Mouse (Mus musculus) neural tube, embryonic 11.5 days (tissue): ENCODE measurements around the gene Mpo. TPM values are rescaled to one million over a fixed set of nuclear protein-coding genes. Genes with fewer than 3 reads are reported as not detected.

Experiments used
- ATAC-seq: fragments of 200-750 bp; cut with Nextera tagmentation; 2 replicates; pipeline ENCODE4 v1.8.0; 2017; ENCODE audit warnings: moderate number of reproducible peaks, mild to moderate bottlenecking, moderate TSS enrichment, moderate library complexity; ENCODE audit not compliant: insufficient read depth, low FRiP score, low TSS enrichment
- DNase-seq: peaks from one replicate; pipeline ENCODE4 v3.0.0-alpha.2; 2015; ENCODE audit warnings: low spot score
- H3K27ac ChIP-seq: fragments of 300-500 bp; sonication (generic); 2 replicates; pipeline ENCODE4 v1.5.1; 2014; ENCODE audit warnings: low read depth, mild to moderate bottlenecking, low read length
- H3K27me3 ChIP-seq: fragments of 300-500 bp; sonication (generic); 2 replicates; pipeline ENCODE4 v1.6.1; 2014; ENCODE audit warnings: mild to moderate bottlenecking, low read length, mixed read lengths; ENCODE audit not compliant: control insufficient read depth, insufficient read depth
- H3K36me3 ChIP-seq: fragments of 300-500 bp; sonication (generic); 2 replicates; pipeline ENCODE4 v1.6.1; 2014; ENCODE audit warnings: mild to moderate bottlenecking, low read length, moderate library complexity, mixed read lengths; ENCODE audit not compliant: control insufficient read depth, insufficient read depth
- H3K4me1 ChIP-seq: fragments of 300-500 bp; sonication (generic); 2 replicates; pipeline ENCODE4 v1.6.1; 2014; ENCODE audit warnings: low read length, mixed read lengths; ENCODE audit not compliant: control insufficient read depth, insufficient read depth
- H3K4me2 ChIP-seq: fragments of 300-500 bp; sonication (generic); 2 replicates; pipeline ENCODE4 v1.6.1; 2014; ENCODE audit warnings: low read depth, mild to moderate bottlenecking, moderate library complexity
- H3K4me3 ChIP-seq: fragments of 300-500 bp; sonication (generic); 2 replicates; pipeline ENCODE4 v1.5.1; 2014; ENCODE audit warnings: low read depth, low read length
- H3K9ac ChIP-seq: fragments of 300-500 bp; sonication (generic); 2 replicates; pipeline ENCODE4 v1.6.1; 2014; ENCODE audit warnings: mild to moderate bottlenecking, low read length
- H3K9me3 ChIP-seq: fragments of 300-500 bp; sonication (generic); 2 replicates; pipeline ENCODE4 v1.6.1; 2016; ENCODE audit warnings: low read length; ENCODE audit not compliant: control insufficient read depth
- WGBS: fragments of 180-500 bp; shearing (Covaris S2); extraction: QIAGEN DNeasy Blood & Tissue Kit; methylation state at CpG from one replicate; pipeline ENCODE4 v1.1.7; 2014; 5-methylcytosine and 5-hydroxymethylcytosine counted together
- polyA plus RNA-seq: library from polyadenylated mRNA; unstranded; fragments of >200 nt; fragmentation: Nextera tagmentation; extraction: Ambion mirVana; gene quantifications from 2 replicates; pipeline ENCODE4 v1.2.1, GENCODE M21; 2014

The Mpo gene
- polyA plus RNA-seq, 1 experiment from 2014 or later = 7.7 TPM

GRCm38 (mm10) chr11:87778100-87778765 is 15.1 kb upstream of the Mpo start:
- ATAC-seq (peak; percentile 65; the same call in 1 of the 2 replicates), DNase-seq (peak; percentile 75)
- no peaks in the 10 kb centered on the region for H3K36me3 ChIP-seq
- WGBS = 9% methylated on average over 30 of the region's 32 CpGs
- no peaks in the 10 kb centered on the region for H3K9me3 ChIP-seq
- peak overlapping the region; percentile 20 for H3K4me3 ChIP-seq
- peaks cover 3% of the 10 kb centered on the region; the same call in 1 of the 2 replicates for H3K4me1 ChIP-seq
- peak overlapping the region; percentile 46 for H3K4me2 ChIP-seq
- H3K9ac ChIP-seq = peak overlapping the region; percentile 62
- H3K27me3 ChIP-seq = peaks cover 2% of the 10 kb centered on the region; the same call in 1 of the 2 replicates
- no peak overlapping the region for H3K27ac ChIP-seq

GRCm38 (mm10) chr11:87778915-87779314 is 14.5 kb upstream of the Mpo start:
- Histone ChIP-seq H3K27ac (no peak overlapping the region), H3K4me3 (no peak overlapping the region), H3K4me1 (peaks cover 3% of the 10 kb centered on the region; the same call in 1 of the 2 replicates), H3K27me3 (peaks cover 2% of the 10 kb centered on the region; the same call in 1 of the 2 replicates), H3K4me2 (peak overlapping the region; percentile 46), H3K9ac (no peak overlapping the region; the same call in 1 of the 2 replicates), H3K36me3 (no peaks in the 10 kb centered on the region), H3K9me3 (no peaks in the 10 kb centered on the region)
- DNase-seq (no peak), ATAC-seq (no peak)
- 39% methylated on average over 12 of the region's 12 CpGs for whole genome bisulfite sequencing

GRCm38 (mm10) chr11:87779392-87779791 is 14.0 kb upstream of the Mpo start:
- no peak overlapping the region for H3K9ac ChIP-seq
- 77% methylated on average over 4 of the region's 4 CpGs for WGBS
- no peaks in the 10 kb centered on the region for H3K36me3 ChIP-seq
- no peak overlapping the region for H3K4me3 ChIP-seq
- H3K27me3 ChIP-seq = peaks cover 2% of the 10 kb centered on the region; the same call in 1 of the 2 replicates
- no peaks in the 10 kb centered on the region for H3K9me3 ChIP-seq
- peaks cover 3% of the 10 kb centered on the region; the same call in 1 of the 2 replicates for H3K4me1 ChIP-seq
- ATAC-seq (no peak), DNase-seq (no peak)
- no peak overlapping the region for H3K27ac ChIP-seq
- H3K4me2 ChIP-seq = no peak overlapping the region

GRCm38 (mm10) chr11:87780130-87780529 is 13.3 kb upstream of the Mpo start:
- Histone ChIP-seq H3K4me1 (peaks cover 3% of the 10 kb centered on the region; the same call in 1 of the 2 replicates), H3K9me3 (no peaks in the 10 kb centered on the region), H3K4me2 (no peak overlapping the region), H3K9ac (no peak overlapping the region), H3K27ac (no peak overlapping the region), H3K4me3 (no peak overlapping the region), H3K27me3 (peaks cover 2% of the 10 kb centered on the region; the same call in 1 of the 2 replicates), H3K36me3 (no peaks in the 10 kb centered on the region)
- WGBS = 81% methylated on average over 8 of the region's 8 CpGs
- ATAC-seq = no peak
- DNase-seq = no peak

GRCm38 (mm10) chr11:87790088-87790487 is 3.3 kb upstream of the Mpo start:
- H3K27me3 ChIP-seq = no peaks in the 10 kb centered on the region
- H3K4me1 ChIP-seq = no peaks in the 10 kb centered on the region
- H3K4me3 ChIP-seq = no peak overlapping the region
- no peak overlapping the region for H3K27ac ChIP-seq
- ATAC-seq (no peak), DNase-seq (no peak)
- no peaks in the 10 kb centered on the region for H3K36me3 ChIP-seq
- no peaks in the 10 kb centered on the region for H3K9me3 ChIP-seq
- H3K4me2 ChIP-seq = no peak overlapping the region
- WGBS = 92% methylated on average over 6 of the region's 6 CpGs
- H3K9ac ChIP-seq = no peak overlapping the region

- Histone ChIP-seq H3K9me3 (no peaks in the 10 kb centered on the region), H3K4me3 (no peak overlapping the region), H3K9ac (no peak overlapping the region), H3K27ac (no peak overlapping the region), H3K4me2 (no peak overlapping the region), H3K36me3 (no peaks in the 10 kb centered on the region), H3K4me1 (no peaks in the 10 kb centered on the region), H3K27me3 (no peaks in the 10 kb centered on the region)
- DNase-seq = no peak
- ATAC-seq = no peak
- WGBS = 84% methylated on average over 22 of the region's 22 CpGs
These were observed 8.4 kb downstream of the Mpo start for GRCm38 (mm10) chr11:87801711-87802275.

GRCm38 (mm10) chr11:87802621-87803020 is 9.2 kb downstream of the Mpo start:
- Histone ChIP-seq H3K36me3 (no peaks in the 10 kb centered on the region), H3K27ac (no peak overlapping the region), H3K27me3 (no peaks in the 10 kb centered on the region), H3K9me3 (no peaks in the 10 kb centered on the region), H3K4me1 (no peaks in the 10 kb centered on the region), H3K9ac (no peak overlapping the region), H3K4me3 (no peak overlapping the region), H3K4me2 (no peak overlapping the region)
- DNase-seq = peak; percentile 55
- no peak for ATAC-seq
- 50% methylated on average over 14 of the region's 14 CpGs for WGBS

- H3K4me3 ChIP-seq = no peak overlapping the region
- H3K4me1 ChIP-seq = no peaks in the 10 kb centered on the region
- H3K4me2 ChIP-seq = no peak overlapping the region
- H3K36me3 ChIP-seq = no peaks in the 10 kb centered on the region
- H3K27ac ChIP-seq = no peak overlapping the region
- H3K27me3 ChIP-seq = no peaks in the 10 kb centered on the region
- WGBS = 68% methylated on average over 1 of the region's 1 CpGs
- no peaks in the 10 kb centered on the region for H3K9me3 ChIP-seq
- ATAC-seq (no peak), DNase-seq (no peak)
- no peak overlapping the region for H3K9ac ChIP-seq
These were observed 12.1 kb downstream of the Mpo start for GRCm38 (mm10) chr11:87805448-87805847.

GRCm38 (mm10) chr11:87807433-87807832 is 14.1 kb downstream of the Mpo start:
- H3K4me3 ChIP-seq = no peak overlapping the region
- ATAC-seq (no peak), DNase-seq (no peak)
- no peak overlapping the region for H3K27ac ChIP-seq
- no peaks in the 10 kb centered on the region for H3K36me3 ChIP-seq
- H3K9ac ChIP-seq = no peak overlapping the region
- 86% methylated on average over 6 of the region's 6 CpGs for WGBS
- H3K4me2 ChIP-seq = no peak overlapping the region
- no peaks in the 10 kb centered on the region for H3K4me1 ChIP-seq
- H3K27me3 ChIP-seq = no peaks in the 10 kb centered on the region
- H3K9me3 ChIP-seq = no peaks in the 10 kb centered on the region
